Mouse (Mus musculus): ENCODE measurements around the gene Tex261.
"Not testable (repeated sequence)": the region's sequence is repeated elsewhere in the genome, so short reads cannot be mapped to it uniquely, and the experiment has no call there.

Tex261 gene

DNA sequence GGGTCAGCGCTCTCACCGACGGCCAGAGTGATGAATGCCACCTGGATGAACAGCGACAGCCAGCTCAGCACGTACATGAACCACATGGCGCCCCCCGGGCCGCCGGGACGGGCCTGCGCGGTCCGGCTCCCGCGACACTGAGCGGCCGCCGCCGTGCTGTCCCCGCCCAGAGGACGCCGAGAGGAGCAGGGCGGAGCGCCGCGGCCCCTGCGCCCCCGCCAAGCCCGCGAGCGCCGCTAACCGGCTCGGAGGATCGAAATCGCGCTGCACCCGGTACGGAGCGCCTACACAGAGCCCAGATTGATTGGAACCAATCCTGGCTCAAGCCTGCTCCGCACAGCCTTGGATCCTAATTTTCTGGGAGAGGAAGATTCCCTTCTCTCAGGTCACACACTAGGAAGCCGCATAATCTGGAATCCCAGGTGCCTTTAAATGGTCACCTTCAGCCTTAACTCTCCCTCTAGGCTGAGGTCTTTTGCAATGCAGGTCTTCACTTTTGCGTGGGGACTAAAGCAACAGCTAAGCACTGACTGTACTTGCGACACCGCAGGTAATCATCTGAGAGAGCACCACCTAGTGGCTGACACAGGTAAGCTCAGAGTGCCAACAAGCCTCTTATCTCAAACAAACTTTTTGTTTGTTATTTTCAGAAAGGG lies at the start of gene Tex261:
Tex261 (minus strand) TSS at position 176 of the 656 bp plus-strand sequence.
- in situ Hi-C loops (cut with MboI; ENCODE audit: low pct_unique_long_range_greater_than_20kb in 1 of 2, low sequenced_read_pairs in 2 of 2, unreplicated experiment in 1 of 2) = loop anchor here in 1 of 2 experiments (5.0 kb wide), 1 partner anchor 83 kb away; no protein-coding TSS in a partner anchor

DNA sequence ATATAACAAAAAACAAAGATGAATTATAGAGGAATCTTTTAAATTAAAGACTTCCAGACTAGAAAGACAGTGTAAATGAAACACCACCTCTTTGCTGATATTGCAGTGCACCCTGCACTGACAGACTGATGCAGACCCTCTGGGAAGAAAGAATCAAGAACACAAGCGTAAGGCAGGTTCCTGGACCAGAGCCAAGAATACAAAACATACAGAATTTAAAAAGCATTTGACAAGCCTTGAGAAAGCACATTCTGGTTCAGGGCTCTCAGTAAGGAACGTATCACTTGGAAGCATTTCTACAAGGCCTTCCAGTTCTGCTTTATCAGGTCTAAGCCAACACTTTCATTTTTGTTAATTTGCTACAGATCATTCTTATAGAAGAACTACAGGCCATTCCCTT lies 46.2 kb upstream of the Tex261 start:
- in situ Hi-C loops (cut with MboI; ENCODE audit: low pct_unique_long_range_greater_than_20kb in 1 of 2, low sequenced_read_pairs in 2 of 2, unreplicated experiment in 1 of 2) = no loop called here

DNA sequence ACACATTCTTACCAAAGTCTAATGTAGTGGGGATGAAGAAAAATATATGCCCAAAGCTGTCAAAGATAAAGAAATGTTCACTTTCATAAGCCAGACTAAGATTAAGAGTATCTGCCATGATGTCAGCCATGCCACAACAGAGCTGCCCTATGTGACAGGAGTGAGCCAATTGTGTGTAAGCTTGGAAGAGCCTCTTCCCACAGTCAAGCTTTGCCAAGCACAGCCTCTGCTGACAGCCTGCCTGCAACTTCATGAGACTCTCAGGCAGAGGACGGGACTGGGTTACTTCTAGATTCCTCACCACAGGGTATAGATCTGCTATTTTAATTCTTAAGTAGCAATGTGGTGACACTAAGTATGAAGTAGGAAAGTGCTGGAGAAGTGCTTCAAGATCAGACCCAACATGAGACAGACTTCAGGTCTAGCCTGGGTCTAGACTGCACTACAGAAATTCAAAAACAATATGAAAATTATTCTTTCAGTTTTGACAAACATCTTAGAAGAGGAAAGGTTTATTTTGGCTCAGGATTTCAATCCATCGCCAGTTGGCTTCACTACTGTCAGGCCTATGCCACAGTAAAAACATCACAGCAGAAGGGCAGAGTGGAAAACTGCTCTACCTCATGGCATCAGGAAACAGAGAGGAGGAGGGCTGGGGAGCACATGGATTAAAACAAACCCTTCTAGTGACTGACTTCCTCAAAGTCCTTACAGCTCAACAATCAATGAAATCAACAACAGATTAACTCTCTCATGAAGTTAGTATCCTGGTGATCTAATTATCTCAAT lies 45.3 kb upstream of the Tex261 start:
- in situ Hi-C loops (cut with MboI; ENCODE audit: low pct_unique_long_range_greater_than_20kb in 1 of 2, low sequenced_read_pairs in 2 of 2, unreplicated experiment in 1 of 2) = no loop called here

DNA sequence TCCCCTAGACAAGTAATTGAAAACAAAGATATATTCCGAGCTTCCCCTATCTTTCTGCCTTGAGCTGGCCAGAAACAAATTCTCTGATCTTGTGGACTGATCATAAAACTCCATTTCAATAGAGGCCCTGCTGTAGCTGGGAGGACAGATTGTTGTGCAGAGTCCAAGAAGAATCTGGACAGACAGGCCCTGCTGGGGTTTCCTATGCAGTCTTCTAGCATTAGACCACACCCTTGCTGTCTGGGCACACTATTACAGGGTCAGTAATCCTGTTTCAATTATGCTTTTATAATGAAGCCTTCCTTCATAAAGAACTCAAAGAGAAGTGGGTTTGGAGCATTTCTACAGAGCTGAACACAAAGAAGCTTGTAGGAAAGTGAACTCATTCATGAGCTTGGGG lies 43.4 kb upstream of the Tex261 start:
- in situ Hi-C loops (cut with MboI; ENCODE audit: low pct_unique_long_range_greater_than_20kb in 1 of 2, low sequenced_read_pairs in 2 of 2, unreplicated experiment in 1 of 2) = no loop called here

DNA sequence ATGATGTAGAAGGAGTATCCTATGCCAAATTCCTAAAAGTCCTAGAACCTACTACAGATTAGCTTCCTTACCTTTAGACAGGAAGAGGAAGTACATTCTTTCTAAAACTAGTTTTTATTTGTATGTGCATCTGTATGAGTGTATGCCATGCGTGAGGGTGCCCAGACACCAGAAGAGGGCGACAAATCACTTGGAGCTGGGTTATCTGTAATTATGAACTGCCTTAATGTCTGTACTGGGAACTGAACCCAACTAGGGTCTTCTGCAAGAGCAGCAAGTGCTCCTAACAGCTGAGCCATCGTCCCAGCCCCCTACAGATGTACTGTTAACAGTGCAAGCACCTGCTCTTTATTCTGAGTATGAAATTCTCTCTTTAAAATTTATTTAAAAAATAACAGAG lies 40.2 kb upstream of the Tex261 start:
- in situ Hi-C loops (cut with MboI; ENCODE audit: low pct_unique_long_range_greater_than_20kb in 1 of 2, low sequenced_read_pairs in 2 of 2, unreplicated experiment in 1 of 2) = no loop called here

DNA sequence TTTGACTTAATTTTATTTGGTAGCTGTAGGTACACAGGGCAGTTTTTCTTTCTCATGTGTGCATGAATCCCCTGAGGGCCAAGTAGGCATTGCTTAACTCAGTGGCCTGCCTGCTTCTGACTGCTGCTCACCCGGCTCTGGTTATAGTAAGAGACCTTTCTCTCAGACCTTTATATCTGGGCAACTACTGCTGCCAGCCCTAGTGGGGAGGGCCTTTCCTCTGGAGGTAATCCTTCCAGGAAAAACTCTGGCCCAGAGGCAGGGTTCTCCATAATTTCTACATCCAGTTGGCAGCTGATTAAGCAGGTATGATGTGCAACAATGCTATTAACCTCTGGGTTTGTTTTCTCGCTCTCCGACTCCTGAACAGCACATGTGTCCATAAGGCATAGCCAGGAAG lies 27.2 kb upstream of the Tex261 start:
- in situ Hi-C loops (cut with MboI; ENCODE audit: low pct_unique_long_range_greater_than_20kb in 1 of 2, low sequenced_read_pairs in 2 of 2, unreplicated experiment in 1 of 2) = no loop called here

DNA sequence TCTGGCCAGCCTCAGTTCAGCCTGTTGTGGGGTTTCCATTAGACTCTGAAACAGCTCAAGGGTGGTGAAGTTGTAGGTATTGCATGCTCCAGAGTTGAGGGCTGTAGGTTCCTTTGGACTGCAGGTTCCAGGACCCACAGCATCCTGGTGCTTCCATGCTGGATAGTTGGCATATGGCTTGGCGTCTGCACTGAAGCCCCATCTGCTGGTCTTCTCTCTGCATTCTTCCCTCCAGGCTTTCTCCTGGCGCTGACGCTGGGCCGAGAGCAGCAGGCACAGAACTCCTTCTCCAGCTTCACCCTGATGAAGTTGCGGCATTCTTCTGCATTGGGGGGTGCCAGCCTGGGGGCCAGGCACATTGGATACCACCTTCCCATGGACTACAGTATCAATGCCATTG lies 26.4 kb upstream of the Tex261 start:
- in situ Hi-C loops (cut with MboI; ENCODE audit: low pct_unique_long_range_greater_than_20kb in 1 of 2, low sequenced_read_pairs in 2 of 2, unreplicated experiment in 1 of 2) = no loop called here

DNA sequence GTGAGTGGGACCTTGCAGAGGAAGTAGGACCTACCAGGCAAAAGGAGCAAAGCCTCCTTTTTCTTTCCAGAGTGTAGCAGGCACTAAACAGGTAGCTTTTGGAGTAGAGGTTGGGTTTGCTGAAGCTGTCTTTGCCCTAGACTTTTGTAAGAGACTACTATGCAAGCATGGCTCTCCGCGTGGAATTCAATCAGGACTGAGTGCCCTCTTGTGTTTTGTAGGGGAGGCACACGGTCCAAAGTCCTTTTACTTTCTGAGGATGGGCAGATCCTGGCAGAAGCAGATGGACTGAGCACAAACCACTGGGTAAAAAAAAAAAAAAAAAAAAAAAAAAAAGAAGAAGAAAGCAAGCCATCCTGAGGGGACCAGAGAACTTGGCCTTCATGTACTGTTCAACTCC lies 21.1 kb upstream of the Tex261 start:
- in situ Hi-C loops (cut with MboI; ENCODE audit: low pct_unique_long_range_greater_than_20kb in 1 of 2, low sequenced_read_pairs in 2 of 2, unreplicated experiment in 1 of 2) = no loop called here

DNA sequence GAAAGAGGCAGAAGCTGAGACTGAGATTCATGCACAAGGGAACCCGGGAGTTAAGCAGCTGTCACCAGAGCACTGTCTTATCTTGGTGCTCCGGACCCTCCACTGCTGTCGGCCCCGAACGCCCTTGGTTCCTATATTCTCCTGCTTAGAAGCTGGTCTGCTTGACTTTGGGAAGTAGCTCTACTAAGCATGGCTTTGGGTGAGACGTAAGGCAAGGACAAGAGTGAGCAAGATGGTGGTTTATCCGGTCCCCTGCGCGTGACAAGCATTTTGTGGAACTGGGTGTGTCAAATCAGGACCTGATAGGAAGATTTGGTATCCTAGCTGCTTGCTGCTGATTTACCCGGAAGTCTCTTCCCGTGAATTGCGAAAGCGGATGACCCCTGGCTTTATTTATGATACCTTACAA lies 19.9 kb upstream of the Tex261 start:
- in situ Hi-C loops (cut with MboI; ENCODE audit: low pct_unique_long_range_greater_than_20kb in 1 of 2, low sequenced_read_pairs in 2 of 2, unreplicated experiment in 1 of 2) = no loop called here

DNA sequence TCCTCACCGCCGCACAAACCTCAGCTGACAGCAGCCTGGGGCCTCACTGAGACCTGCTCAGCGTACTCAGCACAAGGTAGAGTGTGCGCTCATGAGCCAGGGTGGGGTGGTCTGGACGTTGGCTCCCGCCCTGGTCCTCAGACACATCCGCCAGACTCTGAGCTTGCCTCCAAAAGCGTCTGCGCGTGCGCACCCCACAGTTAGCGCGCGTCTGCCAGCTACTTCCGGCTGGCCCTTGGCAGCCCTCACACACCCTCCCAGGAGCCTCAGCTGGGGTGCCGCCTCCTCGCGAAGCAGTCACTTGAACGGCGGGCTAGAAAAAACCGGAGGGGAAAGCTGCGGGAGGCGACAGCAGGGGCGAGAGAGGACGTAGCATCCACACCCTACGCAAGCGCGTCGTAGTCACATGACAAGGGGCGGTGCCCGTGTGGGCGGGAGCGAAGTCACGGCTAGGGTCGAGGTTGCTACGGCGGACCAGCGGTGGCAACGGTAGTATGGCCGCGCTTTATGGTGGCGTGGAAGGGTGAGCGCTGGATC lies 19.2 kb upstream of the Tex261 start, which contains the start of gene Nagk:
Nagk (plus strand) TSS at position 223 of the 537 bp plus-strand sequence.
- in situ Hi-C loops (cut with MboI; ENCODE audit: low pct_unique_long_range_greater_than_20kb in 1 of 2, low sequenced_read_pairs in 2 of 2, unreplicated experiment in 1 of 2) = no loop called here

DNA sequence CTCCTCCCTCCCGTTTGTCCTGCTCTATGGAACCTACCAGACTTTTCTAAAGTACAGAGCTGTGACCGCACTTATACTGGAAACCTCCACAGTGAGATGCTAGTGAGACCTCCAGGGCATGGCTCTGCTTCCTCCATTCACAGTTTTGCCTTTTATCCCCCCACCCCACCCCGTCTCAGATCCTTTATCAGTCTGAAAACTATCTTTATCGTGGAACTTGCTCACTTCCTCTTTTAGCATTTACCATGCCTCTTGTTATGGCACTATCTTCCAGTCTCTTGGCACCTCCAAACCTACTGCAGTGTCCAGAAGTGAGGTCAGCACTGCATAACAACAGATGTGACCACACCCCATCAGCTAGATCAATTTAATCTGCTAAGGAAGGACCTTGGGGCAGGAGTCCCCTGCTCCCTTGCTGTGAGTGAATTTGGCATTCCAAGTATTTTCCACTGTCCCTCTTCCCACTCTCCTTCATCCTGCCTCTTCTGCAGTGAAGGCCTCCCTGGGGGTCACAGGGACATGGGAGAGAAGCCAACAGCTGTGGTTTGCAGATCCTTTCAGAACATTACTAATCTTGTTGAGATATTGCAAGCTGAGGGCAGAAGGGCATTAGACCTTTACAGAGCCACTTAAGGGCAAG lies 15.8 kb upstream of the Tex261 start:
- in situ Hi-C loops (cut with MboI; ENCODE audit: low pct_unique_long_range_greater_than_20kb in 1 of 2, low sequenced_read_pairs in 2 of 2, unreplicated experiment in 1 of 2) = no loop called here

DNA sequence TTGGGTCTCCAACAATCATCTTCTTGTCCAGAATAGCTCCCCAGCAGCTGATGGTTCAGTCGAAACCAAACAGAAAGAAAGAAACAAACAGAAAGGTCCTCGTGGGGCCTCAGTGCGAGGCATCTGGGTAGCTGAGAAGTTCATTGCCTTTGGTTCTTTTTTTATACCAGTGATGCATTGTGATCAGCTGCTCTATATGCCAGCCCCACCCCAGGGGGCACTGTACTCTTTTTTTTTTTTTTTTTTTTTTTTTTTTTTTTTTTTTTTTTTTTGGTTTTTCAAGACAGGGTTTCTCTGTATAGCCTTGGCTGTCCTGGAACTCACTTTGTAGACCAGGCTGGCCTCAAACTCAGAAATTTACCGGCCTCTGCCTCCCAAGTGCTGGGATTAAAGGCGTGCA lies 14.9 kb upstream of the Tex261 start:
- in situ Hi-C loops (cut with MboI; ENCODE audit: low pct_unique_long_range_greater_than_20kb in 1 of 2, low sequenced_read_pairs in 2 of 2, unreplicated experiment in 1 of 2) = not testable (repeated sequence)

DNA sequence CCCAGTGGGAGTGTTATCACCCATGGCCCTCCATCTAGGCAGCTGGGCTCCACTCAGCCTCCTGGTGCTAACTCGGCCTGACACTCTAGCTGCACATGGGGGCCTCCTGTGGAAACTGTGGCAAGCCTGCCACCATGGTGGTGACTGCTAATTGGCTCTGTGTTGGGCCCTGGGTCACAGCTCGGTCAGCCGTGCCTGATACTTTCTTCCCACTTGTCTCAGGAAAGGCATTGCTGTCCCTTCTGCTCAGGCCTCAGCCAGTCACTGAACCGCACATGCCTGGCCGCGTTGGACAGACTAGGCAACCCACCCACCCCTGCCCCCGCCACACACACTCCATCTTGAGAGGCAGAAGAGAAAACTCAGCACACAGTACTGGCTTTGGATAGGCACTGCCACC lies 12.9 kb upstream of the Tex261 start:
- in situ Hi-C loops (cut with MboI; ENCODE audit: low pct_unique_long_range_greater_than_20kb in 1 of 2, low sequenced_read_pairs in 2 of 2, unreplicated experiment in 1 of 2) = no loop called here

DNA sequence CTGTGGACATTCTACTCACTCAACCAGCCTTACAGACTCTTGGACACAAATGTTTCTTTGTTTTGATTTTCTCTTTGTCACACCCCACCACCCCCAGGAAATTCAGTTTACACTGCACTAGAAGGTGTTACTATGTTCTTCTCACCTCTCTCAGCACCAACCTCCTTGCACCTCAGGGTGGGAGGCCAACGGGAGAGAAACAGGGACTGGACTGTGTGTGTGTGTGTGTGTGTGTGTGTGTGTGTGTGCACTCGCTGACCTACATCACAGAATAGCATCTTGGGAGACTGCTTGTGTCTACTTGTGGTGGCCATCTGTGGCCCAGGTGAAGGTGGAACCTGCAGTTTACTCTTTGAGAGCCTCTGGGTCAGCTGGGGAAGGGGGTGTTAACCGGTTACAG lies 10.8 kb upstream of the Tex261 start:
- in situ Hi-C loops (cut with MboI; ENCODE audit: low pct_unique_long_range_greater_than_20kb in 1 of 2, low sequenced_read_pairs in 2 of 2, unreplicated experiment in 1 of 2) = no loop called here

DNA sequence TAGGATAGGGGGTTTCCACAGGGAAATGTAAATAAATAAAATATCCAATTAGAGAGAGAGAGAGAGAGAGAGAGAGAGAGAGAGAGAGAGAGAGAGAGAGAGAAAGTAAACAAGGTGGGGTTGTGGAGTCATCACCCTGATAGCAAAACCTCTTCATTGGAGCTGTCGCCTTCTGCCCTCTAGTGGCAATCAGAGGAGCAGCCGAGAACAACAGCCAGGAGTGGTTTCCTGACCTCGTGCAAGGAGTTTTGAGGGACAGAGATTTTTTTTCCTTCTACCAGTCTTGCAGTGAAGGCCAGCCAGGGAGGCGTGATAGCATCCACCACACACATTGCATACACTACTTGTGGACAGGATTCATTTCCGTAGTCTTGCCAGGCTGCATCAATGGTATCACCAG lies 3.4 kb upstream of the Tex261 start:
- in situ Hi-C loops (cut with MboI; ENCODE audit: low pct_unique_long_range_greater_than_20kb in 1 of 2, low sequenced_read_pairs in 2 of 2, unreplicated experiment in 1 of 2) = loop anchor here in 1 of 2 experiments (5.0 kb wide), 1 partner anchor 87 kb away; no protein-coding TSS in a partner anchor

DNA sequence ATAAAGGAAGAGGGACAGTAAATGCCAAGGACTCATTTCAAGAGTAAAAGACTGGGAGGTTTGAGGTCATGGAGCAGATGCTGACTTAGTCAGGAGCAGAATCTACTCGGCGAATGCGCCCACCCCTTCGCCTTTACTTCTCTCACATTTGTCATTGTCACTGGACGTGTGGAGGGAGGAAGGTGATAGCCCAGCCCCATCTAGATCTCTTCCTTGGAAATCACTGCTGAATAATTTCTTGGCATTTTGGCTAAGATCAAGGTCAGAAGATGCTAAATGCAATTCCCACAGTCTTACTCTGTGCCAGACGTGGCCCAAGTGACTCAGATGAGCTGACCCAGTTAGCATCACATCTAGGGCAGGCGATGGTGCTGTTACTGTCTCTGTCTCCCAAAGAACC lies 2.7 kb upstream of the Tex261 start:
- in situ Hi-C loops (cut with MboI; ENCODE audit: low pct_unique_long_range_greater_than_20kb in 1 of 2, low sequenced_read_pairs in 2 of 2, unreplicated experiment in 1 of 2) = loop anchor here in 1 of 2 experiments (5.0 kb wide), 1 partner anchor 86 kb away; no protein-coding TSS in a partner anchor

DNA sequence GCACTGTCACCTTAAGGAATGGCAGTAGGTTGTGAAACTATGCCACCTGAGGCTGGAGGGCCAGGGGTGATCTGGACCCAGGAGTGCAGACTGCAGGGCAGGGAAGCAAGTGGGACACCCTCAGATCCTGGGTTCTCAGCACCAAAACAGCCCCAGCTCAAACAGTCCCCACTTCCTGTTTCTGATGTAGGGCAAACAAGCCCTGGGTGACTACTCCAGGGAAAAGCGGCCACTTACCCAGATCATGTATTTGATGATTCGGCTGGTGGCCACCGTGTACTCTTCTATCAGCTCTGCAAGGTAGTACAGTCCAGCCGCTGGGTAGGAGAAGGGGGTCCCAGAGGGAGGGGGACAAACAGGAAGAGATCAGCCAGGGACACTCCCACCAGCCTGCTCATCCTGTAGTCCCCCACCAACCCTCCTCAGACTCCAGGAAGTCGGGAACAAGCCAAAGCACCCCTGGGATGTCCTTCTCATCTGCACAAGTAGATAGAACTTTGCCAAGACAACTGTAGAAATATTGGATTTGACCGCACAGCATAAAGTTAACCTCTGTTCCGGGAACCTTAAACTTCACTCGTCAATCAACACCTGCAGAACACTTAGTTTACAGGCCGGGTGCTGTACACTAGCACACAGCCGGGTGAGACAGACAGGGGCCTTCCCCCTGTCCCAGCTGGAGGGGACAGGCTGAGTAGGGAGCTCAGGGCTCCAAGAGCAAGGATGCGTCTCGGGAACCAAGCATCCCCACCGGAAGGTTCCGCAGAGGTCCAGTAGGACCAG lies 641 bp downstream of the Tex261 start:
- in situ Hi-C loops (cut with MboI; ENCODE audit: low pct_unique_long_range_greater_than_20kb in 1 of 2, low sequenced_read_pairs in 2 of 2, unreplicated experiment in 1 of 2) = loop anchor here in 1 of 2 experiments (5.0 kb wide), 1 partner anchor 83 kb away; no protein-coding TSS in a partner anchor

DNA sequence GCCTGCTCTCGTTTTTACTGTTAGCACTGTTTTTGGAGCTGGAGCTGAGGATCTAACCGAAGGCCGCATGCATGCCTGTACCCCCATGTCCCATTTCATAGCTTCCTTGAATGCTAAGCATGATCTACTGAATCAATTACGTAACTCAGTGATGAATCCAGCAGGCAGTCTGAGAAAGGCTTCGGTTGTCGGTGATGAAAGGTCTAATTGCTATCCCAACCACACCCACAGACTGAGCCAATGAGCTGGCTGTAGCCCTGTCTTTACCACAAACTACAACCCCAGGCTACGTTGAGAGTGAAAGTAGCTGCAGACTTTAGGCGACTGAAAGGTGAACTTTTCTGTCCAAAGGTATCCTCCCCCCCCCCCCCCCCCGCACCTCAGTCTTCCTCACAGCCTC lies 1.5 kb downstream of the Tex261 start:
- in situ Hi-C loops (cut with MboI; ENCODE audit: low pct_unique_long_range_greater_than_20kb in 1 of 2, low sequenced_read_pairs in 2 of 2, unreplicated experiment in 1 of 2) = no loop called here

Measured in mouse embryonic stem cell (cell line).